Mouse (Mus musculus): Measurements from ENCODE around the gene Ice1.

Gene Ice1

GRCm38 (mm10) chr13:70553456-70553855, 84.0 kb downstream of the Ice1 start:
- DNase-seq = no peak

GRCm38 (mm10) chr13:70547457-70547856, 90.0 kb downstream of the Ice1 start:
- DNase-seq = no peak

- peak; percentile 1 for DNase-seq
These were observed 92.2 kb downstream of the Ice1 start for GRCm38 (mm10) chr13:70545261-70545660.

GRCm38 (mm10) chr13:70539842-70540241, 97.6 kb downstream of the Ice1 start:
- DNase-seq = no peak

GRCm38 (mm10) chr13:70533412-70533811, 104.0 kb downstream of the Ice1 start:
- DNase-seq = no peak

- no peak for DNase-seq
These were observed 104.7 kb downstream of the Ice1 start for GRCm38 (mm10) chr13:70532719-70533118.

GRCm38 (mm10) chr13:70517651-70518050, 119.8 kb downstream of the Ice1 start:
- no peak for DNase-seq

GRCm38 (mm10) chr13:70515004-70515403, 122.4 kb downstream of the Ice1 start:
- no peak for DNase-seq

- DNase-seq = no peak
These were observed 127.2 kb downstream of the Ice1 start for GRCm38 (mm10) chr13:70510199-70510598.

- DNase-seq = no peak
These were observed 127.9 kb downstream of the Ice1 start for GRCm38 (mm10) chr13:70509375-70510016.

- no peak for DNase-seq
These were observed 128.6 kb downstream of the Ice1 start for GRCm38 (mm10) chr13:70508708-70509374.

Measured in lung, postnatal 36 days (tissue).